Mouse (Mus musculus) skeletal muscle tissue, adult 2 months (tissue): ENCODE measurements at regions not wholly inside any gene's neighbourhood (a gene's known extent, or its start where the extent isn't known, plus 50 kb on each side); places are given as distances from the start of the nearest gene placed in this dataset.

Experiments
- DNase-seq: peaks from one replicate; pipeline ENCODE4 v3.0.0-alpha.2; 2012; ENCODE audit warnings: low read depth, low spot score

DNA sequence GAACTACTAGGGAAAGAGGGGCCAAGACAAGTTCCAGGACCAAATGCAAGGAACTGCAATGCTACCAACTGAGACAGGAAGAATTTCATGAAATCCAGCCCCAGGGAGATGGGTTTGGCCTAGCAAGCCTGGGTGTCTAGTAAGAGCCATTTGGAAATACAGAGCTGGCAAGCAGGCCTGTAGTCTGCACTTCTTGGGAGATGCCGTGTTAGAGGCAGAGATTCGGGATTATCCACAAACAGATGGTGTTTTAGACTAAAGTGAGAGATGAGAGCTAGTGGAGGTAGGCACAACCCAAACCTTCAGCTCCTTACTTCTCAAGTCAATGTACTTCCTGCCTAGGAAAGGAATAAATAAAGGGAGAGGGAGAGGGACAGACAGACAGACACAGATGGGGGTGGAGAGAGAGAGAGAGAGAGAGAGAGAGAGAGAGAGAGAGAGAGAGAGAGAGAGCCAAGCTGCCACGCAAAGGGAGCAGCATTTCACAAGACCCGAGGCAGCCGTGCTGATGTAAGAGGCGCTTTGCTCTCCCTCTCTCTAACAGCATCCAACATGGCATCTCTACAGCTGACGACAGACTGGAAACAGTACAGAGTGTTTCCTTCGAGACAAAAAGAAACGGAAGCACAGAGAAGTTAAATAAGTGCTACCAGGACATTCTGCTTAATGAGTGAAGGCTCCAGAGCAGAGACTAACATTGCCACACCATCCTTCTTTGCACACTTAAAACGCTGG lies 182.9 kb downstream of the Irs2 start:
- no peak for DNase-seq

DNA sequence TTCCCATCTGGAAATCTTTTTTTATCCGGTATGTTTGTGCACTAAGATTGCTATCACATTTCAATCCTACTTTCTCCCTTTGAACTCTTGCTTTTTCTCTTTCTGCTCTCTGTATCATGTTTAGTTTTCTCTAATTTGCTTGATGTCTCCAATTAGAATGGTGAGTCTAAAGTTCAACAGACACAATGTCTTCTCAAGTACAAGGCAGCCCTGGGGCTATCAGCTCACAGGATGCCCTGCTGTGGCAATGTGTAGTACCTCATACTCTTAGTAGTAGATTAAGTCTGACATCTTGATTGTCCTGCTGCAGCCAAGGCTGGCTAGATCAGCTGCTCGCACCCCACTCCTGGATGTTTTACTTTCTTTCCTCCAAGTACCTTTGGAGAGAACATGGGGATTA lies 186.4 kb downstream of the Irs2 start:
- DNase-seq = no peak

DNA sequence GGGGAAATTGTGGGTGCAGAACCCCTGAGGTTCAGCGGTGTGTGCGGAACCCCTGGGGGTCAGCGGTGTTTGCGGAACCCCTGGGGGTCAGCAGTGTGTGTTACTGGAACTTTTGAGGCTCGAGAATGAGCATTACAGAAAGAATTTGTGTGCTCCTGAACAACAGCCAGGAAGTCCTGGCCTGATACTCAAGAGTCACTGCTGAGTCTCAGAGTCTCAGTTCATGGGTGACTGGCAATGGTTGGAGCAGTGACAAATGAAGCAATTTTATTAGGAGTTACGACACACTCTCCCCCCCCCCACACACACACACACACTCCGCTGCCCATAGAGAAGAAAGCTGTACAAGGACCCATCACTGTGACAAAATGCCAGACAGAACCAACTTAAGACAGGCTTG lies 193.8 kb downstream of the Irs2 start:
- no peak for DNase-seq

DNA sequence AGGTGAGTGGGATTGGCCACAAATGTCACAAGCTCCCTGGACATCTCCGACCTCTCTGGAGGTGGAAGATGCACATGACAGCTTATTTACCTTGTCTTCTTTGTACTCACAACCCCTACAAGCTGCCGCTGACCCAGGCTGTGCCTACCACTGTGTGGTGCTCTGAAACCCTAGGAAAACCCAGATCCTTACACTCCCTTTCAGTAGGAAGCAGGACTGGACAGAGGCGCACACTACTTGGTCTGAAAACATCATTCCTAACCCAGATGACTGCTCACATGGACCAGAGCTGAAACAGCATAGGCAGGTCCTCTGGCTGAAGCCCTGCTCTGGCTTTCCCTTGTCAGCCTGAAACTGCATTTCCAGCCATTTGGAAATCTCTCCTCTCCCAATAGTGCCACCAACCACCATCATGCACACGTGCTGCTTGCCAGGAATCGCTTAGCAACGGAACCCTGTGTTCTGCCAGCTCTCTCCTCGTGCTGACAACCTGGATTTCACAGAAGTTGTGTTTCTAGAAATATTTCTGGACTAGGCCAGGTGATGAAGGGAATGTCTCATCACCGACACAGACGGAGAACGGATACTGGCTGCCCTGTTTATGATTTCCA lies 196.1 kb downstream of the Irs2 start:
- peak; percentile 40 for DNase-seq

DNA sequence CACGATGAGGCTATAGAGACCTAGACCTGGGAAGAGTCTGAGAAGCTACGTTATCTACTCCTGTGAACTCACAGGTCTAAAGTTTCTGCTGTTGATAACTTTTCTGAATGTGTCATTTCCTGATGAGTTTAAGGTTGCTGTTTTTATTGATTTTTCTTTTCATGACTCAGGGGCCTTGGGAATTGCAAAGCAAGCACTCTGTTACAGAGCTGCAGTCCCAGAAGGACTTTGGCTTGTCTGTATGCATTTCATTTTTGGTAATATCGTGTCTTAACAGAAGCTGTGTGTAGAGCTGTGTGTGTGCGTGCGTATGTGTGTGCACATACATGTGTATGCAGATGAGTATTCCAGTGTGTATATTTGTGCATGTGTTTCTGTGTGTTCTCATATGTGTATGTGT lies 201.2 kb downstream of the Irs2 start:
- DNase-seq = no peak

DNA sequence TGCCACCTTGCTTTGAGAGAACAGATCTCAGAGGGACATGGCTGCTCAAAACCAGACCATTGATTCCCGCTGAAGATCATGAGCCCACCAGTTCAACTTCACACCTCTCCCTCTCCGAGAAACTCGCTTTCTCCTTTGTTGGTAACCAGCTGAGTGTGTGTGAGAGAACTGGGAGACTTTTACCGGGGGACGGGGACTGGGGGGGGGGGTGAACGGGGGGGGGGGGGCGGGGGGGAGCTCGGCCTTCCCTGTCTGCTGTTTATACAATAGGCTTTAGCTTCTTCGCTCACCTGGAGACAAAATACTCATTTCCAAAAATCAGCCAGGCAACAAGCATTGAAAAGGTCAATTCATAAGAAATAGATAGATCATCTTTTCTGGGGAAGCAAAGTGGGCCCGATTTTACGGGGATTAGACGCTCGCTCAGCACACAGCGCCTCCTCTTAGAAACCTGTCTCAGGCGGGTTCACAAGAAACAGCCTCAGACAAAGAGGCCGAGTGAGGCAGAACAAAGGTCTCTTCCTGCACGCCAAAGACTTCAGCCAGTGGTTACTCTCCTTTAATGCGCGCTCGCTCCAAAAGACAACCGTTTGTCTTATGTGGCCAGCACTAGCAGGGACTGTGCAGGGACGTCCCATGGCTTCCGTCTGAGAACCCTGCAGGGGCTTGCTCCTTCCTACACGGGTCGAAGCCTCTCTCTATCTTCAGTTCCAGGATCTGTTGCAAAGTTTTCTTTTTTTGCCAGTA lies 202.7 kb downstream of the Irs2 start:
- DNase-seq = no peak

DNA sequence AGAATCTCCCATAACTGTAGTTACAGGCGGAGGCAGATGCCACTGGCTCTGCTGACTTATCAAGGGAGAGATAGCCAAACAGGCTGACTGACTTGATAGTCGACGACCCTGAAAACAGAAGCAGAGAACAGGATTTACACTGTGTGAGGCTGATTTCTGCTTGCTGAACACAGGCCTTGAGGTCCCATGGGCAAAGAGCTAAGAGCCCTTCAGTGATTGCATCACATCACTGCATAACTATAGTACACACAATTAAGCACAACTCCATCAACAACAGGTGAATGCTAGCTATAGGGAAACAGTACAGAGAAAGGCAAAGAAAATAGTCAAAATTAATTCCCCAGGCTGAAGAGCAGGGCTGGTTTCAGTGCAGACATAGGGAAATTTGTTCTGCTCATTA lies 203.3 kb downstream of the Irs2 start:
- DNase-seq = no peak

DNA sequence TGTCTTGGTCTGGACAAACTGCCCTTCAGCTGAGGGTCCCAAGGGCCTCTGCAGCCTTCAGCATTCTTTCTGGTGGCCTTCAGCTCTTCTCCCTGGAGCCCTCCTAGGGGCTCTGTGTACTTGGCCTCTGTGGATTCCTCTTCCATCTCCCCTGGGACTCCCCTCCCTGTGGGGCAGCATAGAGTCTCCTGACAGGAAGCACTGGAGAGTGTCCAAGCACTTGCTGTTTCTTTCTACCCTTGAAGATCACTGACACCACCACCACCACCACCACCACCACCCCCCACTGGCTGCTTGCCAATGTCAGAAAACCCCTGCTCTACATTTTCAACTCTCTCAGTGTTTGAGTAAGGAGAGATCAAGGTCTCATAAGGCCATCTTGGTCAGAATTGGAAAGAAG lies 206.3 kb downstream of the Irs2 start:
- no peak for DNase-seq

DNA sequence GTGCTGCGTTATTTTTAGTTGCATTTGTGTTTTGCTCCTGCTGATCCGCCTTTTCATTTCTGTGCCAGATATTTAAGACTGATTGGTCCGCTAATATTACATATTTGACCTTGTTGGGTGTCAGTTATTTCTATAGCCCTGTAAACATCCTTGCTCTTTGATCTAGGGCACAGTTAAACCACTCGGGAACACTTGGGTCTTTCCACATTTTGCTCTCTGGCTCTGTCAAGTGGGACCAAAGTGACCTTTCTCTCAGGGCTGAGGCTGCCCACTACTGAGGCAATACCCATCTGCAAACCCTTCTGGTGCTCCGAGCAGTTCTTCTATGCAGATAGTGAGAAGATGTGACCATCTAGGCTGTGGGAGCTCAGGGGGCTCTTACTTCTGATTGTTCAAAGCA lies 206.7 kb downstream of the Irs2 start:
- DNase-seq = no peak

DNA sequence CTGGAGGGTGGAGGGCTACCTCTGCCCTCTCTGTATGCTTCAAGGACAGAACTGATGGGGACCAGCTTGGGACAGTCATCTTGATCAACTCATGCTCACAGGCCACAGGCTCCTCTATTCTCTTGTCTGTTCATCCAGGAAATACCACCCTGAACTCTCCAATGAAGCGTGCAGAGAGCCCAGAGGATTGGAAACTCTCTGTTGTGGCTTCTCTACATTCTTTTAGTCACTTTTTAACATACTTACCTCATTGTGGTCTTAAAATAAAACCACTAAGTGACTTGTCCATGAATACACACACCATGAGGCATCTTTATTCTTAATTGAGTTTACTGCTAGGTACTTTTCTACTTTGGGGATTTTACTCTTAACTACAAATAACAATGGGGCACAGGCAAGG lies 209.8 kb downstream of the Irs2 start:
- no peak for DNase-seq

DNA sequence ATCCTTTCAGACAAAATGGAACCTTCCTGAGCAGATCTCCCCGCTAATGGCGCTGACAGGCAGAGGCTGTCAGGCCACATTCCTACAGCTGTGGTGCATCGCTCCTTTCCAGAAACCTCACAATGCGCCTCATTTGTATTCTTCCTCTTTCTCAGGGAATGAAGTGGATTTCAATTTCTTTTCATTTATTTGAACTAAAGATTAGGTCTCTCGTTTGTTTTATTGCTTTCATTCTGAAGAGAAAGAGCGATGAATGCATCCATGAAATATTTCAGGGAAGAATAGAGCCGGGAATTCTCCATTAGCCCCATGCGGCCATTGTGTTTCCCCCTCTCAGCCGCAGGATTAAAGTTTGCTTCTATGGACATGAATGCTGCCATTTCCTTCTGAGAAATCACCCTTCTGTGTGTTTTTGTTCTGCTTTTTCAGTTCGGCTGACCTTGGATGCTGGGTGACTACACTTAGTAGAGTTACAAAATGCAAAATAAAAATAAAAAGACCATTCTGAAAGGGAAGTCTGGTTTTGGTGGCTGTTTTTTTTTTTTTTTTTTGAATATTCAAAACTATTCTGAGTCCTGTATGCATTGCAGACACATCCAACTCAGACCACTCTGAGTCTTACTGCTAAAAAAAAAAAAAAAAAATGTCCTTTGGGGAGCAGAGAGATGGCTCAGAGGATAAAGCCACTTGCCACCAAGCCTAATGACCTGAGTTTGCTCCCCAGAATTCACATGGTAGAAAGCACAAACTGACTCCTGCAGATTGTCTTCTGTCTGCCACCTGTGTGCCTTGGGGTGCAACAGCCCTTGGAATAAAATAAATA lies 213.7 kb downstream of the Irs2 start:
- DNase-seq = no peak

DNA sequence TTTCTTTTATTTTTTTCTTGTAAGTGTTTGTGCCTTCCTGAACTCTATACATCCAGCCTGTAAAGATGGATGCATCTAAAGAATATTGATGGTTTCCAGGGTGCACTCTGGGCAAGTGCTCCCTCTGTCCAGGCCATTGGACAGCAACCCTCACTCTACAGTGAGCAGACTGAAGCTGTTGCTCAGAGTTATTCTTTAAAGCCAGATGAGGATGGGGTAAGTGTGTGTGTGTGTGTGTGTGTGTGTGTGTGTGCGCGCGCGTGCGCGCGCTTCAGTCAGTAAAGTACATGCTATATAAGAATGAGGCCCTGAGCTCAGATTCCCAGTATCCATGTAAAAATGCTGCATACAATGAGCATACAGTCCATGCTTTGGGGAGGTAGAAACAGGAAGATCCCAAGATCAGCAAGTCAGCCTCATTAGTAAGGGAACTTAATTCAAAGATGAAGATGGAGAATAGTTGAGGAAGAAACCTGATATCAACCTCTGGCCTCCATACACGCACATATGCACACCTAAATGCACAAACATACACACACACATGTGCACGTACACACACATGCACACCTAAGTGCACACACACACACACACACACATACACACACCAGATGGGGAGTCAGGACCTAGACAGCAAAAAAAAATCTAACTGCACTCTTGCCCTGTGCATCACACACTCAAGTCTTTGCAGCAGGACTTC lies 214.4 kb downstream of the Irs2 start:
- DNase-seq = no peak

DNA sequence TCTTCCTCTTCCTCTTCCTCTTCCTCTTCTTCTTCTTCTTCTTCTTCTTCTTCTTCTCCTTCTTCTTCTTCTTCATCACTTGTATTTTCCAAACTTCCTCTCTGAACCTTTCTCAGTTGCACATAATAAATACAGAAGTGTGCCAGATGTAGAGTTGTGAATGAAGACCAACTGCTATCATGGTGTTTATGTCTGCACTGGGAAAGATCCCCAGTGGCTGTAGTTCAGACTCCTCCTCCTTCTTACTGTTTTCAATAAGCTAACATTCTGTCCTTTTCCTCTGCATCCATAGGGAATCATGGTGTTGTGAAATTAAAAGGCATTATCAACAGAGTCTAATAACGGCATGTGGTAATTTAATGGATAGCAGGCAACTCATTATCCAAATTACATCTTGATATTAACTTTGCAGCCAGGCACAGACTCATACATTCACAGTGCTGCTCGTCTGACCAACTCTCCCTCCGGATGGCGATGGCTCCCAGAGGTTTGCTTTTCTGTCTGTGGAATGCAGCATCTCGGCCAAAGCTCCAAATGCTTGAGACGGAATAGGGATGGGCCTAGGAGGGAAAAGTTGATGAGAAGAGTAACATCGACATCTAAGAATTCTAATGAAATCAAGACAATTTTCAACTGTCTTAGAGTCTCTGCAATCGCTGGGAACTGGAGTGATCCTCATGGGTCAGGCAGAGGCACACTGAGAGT lies 219.6 kb downstream of the Irs2 start:
- DNase-seq = no peak

DNA sequence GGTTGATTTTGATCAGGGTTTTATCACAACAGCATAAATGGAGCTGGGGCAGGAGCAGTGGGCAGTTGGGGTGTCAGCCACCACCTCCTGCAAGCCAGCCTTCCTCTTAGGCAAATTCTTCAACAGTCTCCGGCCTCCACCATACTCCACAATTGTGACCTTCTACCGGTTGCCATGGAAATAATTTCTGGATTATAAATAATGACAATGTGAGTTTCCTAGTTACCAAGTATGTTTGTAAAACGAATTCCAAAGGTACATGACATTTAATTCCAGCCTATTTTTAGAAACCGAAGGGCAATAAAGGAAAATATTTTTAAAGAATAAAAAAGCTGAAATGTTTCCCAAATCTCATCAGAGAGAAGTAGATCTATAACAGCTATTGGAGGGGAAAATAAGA lies 222.5 kb downstream of the Irs2 start:
- no peak for DNase-seq

DNA sequence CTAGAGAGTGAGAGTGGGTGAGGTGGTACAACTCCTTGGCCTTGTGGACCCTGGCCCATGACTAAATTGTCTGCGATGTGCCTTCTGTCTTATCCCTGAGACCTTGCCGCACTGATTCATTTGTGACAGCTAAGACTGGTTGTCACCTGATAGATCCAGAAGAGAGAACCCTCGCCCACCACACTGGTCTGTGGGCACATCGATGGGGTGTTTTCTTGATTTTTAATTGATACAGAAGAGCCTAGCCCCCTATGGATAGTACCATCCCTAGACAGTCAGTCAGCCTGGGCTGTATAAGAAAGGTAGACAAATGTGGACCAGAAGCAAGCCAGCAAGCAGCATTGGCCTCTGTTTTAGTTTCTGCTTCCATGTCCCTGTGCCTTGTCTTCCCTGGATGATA lies 222.9 kb downstream of the Irs2 start:
- DNase-seq = no peak

DNA sequence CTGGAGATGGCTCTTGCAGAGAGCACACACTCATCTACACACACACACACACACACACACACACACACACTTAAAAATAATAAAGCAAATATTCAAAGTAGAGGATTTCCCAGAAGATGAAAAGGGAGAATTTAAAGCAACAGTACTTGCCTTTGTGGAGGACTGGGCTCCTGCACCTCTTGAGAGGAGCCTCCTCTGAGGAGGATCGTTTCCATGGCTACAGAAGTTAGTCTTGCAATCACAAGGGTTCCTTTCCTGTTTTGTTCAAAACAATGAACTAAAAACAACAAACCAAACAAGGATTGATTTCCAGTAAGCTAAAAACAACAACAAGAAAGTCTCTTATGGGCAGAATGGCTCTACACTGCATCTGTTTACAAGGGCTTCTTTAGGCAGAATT lies 223.8 kb downstream of the Irs2 start:
- no peak for DNase-seq

DNA sequence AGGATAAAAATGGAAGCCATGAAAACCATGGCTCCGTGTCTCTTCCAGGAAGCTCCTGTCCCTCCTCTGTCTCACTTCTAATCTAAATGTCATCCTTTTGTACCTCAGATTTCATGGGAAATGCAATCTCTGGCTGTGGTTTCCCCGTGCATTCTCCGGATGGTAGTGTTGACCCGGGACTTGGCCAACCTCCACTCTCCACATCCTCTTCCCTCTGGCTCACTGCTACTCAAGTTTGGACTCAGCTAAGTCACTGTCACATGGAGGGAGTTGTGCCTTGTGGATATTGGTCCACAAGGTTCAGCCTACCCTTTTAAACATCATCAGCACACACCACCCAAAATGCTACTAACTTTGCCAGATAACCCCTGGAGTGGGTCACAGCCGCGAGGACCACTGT lies 226.4 kb downstream of the Irs2 start:
- DNase-seq = no peak

DNA sequence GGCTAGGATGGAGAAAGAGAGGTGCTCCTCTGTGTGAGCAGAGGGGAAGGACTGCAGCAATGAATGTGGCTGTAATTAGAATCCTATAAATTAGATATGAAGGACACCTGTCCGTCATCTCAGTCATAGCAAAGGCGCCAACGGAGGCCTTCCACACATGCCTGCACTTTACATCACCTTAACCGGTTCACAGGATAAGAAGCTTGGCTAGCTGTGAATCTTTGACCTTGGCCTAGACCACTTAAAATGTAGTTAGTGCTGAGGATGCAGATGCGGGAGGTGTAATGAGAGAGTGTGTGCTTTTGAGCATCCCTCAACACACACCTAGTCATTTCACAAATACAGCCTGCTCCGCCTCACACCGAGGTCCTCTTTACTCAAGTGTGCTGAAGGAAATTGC lies 228.6 kb downstream of the Irs2 start:
- no peak for DNase-seq

DNA sequence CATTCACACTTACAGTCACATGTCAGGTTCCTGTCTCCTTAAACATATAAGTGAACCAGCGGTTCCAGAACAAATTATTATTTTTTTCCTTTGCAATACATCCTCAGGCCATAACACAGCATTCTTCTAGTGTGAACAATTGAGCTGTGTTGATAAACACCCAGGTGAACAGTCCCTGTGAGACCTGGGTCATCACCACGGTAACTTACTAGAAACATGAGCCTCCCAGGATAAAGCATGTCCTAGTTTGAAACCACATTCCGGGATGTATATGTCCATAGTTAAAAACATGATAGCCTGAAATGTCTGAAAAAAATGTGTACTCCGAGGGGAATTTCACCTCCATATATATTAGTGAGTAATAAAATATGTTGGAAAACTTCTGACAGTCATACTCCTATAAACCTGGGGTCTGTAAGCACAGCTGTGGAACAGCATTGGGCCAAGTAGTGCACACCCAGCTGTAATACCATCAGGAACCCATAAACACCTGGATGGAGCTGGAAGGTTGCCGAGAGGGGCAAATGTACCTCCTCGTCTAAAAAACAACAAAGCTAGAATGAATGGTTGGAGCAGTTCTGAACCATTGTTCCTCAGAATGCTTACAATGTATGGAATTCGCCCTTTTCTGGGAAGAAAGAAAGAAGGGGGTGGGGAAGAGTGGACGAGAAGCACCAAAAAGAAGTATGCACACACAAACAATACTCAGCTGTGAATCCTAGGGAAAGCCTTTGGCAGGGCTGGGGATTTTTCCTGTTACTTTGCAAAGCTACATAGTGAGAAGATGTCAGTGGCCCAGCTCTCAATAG lies 232.9 kb downstream of the Irs2 start:
- DNase-seq = no peak

DNA sequence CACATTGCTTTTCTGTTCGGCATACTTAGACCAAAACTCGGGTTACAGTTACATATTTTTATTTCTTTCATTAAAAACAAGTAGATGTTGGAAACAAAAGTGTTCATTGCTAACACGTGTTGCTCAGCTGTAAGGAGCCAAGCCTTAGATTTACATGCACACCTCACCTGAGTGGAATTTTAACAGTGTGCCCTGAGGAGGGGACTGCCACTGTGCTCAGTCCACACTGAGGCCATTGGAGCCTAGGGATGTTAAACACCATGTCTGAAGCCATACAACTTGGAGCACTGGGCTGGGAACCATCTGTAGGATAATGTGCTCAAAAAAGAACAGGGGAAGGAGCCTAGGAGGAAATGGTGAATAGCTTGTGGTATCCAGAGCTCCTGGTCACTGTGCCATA lies 233.5 kb downstream of the Irs2 start:
- no peak for DNase-seq
